Mouse (Mus musculus): ENCODE data around the gene Adamts17. TPM values are rescaled to one million over a fixed set of nuclear protein-coding genes. Genes with fewer than 3 reads are reported as not detected.

Adamts17 gene
- total RNA-seq, 2 experiments from 2014 or later: 5.2 to 9.6 TPM

DNA sequence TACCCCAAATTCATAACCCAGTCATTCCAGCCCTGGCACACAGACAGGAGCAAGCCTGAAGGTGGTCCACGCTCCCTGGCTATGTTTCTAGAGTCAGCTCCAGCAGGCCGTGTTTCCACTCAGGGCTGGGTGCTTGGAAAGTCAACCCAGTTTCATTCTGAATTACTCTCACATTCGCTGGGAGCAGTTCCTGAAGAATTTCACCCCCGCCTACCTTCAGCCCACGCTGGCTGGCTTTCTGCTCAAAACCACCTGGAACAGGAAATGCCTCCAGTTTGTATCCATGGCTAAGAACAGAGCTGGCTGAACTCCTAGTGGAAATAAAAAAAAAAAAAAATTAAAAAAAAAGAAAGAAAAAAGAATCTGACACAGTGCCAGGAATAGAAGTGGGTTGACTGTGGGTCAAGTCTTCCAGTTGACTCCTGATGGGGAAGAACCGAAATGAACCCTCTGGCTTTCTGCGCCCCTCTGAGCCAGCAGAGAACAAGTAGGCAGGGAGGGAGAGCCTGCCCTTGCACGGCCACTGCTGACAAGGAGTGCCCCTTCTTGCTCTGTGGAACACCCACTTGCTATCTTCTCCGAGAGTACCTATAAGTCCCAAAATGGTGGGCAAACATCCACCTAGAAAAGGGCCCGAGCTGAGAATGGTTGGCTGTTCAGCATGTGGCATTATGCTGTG is 225.2 kb downstream of the Adamts17 start:
- DNase-seq (ENCODE audit: low spot score in 2 of 2): no peak

DNA sequence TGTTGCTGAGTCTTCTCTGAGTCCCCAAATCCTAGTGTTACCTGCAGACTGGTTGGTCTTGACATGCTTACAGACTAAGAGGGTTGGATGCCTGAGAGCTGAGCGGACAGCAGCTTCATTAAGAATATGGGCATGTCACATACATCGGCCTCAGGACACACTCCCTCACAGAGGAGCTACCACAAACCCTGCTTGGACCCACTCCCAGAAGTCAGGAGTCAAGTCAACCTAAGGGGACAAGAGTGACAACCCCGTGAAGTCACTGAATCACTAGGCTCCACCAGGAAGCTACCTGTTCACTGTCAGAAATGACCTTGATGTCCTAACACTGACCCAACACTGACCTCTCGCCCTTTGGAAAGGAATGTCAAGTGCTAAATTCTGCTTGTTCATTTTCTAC is 226.1 kb downstream of the Adamts17 start:
- DNase-seq (ENCODE audit: low spot score in 2 of 2): no peak

DNA sequence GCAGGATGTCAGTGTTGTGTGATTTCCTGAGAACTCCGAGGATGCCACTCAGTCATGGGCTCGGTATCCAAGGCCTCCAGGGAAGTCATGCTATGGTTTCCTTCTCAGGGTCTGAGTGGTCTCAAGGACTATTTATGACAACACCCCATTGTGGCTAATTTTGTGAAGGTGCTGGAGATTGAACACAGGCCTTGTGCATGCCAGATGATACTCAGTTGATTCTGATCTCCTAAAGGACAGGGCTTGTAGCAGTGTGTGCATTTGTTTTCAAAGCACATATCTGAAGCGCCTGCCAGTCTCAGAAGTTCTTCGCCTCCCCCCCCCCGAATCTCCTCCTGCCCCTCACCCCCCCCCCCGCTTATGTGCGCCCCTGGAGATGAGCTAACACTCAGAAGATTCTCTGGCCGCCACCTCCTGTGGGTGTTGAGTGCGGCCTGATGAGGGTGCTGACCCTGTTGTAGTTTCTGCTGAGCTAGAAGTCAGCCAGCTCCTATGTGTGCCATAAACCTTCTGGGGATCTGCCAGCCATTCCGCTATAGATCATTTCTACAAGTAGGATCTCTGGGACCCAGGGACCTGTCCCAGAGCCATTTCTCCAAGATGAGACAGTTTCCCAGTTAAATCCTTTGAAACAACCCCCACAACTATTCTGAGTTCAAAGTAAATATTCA is 232.6 kb downstream of the Adamts17 start:
- no peak for DNase-seq (ENCODE audit: low spot score in 2 of 2)

DNA sequence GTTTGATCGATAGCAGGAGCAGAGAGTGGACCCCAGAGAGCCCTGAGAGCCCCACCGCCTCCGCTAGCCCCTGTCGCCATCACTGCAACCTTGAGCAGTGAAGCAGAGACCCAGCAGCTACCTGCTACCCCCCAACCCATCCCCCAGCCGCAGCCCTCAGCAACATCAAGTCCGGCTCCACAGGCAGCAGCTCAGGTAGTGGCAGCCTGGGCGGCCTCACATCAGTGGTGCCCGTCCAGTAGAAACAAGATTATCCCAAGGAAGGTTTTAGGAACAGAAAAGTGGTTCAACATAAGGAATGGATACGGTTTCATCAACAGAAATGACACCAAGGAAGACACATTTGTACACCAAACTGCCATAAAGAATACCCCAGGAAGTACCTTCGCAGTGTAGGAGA is 243.2 kb downstream of the Adamts17 start:
- no peak for DNase-seq (ENCODE audit: low spot score in 2 of 2)

DNA sequence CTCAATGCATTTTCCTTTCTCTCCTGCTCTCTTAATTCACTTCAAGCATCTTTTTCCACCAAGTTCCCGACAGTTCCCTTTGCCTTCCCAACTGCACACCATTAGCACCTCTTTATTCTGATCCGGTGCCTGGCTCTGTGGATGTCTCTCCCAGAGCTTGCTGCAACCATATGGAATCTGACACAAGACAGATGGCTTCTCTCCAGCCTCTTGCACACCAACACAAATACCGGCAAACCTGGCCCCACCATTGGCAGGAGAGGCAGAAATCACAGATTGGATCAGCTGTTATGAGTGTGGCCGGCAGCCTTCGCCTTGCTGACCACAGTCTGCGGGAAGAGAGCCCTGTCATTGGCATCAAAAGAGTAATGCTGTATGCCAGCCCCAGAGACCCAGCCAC is 248.2 kb downstream of the Adamts17 start:
- DNase-seq (ENCODE audit: low spot score in 2 of 2): no peak

DNA sequence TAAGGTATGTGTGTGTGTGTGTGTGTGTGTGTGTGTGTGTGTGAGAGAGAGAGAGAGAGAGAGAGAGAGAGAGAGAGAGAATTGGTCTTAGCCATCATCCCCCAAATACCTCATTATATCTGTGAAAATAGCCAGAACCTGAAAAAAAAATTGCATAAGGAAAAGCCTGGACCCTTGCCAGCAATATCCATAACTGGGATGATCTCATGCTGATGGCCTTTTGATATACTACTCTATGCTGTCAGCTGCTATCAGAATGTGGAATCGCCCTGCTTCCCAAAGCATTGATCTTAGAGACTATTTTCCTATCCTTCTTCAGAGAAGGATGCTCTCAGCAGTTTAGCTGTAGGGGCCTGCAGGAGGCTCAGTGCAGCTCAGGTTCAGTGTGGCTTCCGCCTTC is 257.6 kb downstream of the Adamts17 start:
- DNase-seq (ENCODE audit: low spot score in 2 of 2): no peak

DNA sequence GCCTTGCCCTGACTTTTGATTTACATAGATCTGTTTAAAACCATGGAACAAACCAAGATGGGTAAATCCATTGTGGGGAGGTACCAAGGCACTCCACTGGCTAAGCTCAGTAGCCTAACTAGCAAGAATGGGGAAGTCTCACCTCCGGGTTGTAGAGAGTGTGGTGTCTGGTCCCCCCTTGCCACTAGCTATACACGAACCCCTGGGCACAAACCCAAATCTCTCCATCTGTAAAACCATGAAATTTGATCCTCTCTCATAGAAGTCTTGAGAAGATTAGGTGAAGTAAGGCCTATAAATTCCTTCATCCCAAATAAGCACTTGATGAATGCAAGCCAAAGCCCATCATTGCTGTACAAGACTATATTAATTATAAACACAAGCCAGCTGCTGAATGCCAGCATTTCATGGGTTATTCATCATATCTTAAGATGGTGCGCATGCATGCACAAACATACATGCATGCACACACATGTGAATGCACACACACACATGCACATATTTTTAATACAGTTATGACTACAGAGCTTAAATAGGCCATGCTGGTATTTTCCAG is 262.0 kb downstream of the Adamts17 start:
- DNase-seq (ENCODE audit: low spot score in 2 of 2): no peak

DNA sequence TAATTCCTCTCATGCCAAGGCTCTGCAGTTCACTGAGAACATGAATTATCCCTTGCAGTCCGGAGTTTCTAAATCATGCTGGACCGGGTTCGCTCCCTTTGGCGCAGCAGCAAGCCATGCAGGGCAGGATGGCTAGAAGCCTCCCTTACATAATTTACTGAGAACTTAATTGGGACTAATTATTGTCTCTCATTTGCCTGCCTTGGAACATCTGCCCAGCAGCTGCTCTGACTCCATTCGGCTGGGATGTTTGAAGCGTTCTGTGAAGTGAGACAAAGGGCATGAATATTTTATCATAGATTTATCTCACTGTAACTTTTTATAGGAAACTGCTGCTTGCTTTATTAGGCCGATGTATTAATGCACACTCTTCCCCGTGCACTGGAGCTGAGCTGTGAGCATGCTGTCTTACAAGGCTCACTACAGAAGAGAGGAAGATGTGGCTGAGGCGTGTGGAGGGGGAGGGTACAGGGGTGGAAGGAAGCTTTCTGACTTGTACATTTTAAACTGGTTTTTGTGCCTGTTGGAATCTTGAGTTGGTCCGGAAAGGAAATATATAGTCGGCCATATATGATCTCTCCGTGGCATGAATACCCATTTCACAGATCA is 271.1 kb downstream of the Adamts17 start:
- no peak for DNase-seq (ENCODE audit: low spot score in 2 of 2)

DNA sequence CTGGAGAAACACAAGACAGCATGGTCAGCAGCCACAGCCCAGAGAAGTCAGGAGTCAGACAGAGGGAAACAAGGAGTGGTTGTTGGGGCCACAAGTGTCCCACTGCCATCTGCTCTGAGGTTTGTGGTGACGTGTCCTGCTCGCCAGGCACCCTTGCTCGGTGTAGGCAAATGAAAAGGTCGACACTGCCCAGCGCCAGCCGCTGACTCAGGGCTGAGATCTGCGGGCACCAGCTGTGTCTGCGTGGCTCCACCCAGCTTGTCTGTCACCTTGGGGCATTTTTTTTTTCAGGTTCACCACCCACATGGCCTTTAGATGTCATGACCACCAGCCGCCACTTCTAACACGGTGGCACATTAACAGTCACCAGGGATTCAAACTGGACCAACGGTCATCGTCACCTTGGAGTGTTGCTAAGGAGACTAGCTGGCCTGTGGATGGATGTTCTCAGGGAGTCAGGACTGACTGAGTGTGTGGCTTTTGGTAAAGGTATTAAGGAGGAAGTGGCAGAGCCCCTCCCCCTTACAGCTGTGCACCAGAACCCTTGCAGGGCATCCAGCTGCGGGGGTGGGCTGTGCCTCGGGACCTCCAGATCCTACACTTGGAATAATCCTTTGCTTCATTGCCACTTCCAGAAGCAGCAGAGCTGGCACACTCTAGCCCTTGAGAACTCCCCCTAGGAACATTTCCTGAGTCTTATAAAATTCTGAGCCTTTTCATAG is 273.1 kb downstream of the Adamts17 start:
- no peak for DNase-seq (ENCODE audit: low spot score in 2 of 2)

DNA sequence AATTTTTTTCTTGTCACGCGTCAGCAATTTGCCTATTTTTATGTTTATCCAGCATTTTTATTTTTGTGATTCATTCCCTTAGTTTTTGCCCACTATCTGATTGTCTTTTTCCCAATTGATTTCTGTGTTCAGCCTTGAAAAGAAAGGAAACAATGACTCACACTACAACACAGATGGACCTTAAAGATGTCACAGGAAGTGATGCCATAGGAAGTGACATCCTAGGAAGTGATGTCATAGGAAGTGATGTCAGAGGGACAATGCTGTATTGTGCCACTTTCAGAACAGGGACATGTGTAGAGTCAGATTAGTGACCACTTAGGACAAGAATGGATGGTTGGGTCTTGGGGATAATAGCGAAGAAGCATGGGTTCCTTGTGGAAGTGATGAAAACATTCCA is 274.5 kb downstream of the Adamts17 start:
- no peak for DNase-seq (ENCODE audit: low spot score in 2 of 2)

DNA sequence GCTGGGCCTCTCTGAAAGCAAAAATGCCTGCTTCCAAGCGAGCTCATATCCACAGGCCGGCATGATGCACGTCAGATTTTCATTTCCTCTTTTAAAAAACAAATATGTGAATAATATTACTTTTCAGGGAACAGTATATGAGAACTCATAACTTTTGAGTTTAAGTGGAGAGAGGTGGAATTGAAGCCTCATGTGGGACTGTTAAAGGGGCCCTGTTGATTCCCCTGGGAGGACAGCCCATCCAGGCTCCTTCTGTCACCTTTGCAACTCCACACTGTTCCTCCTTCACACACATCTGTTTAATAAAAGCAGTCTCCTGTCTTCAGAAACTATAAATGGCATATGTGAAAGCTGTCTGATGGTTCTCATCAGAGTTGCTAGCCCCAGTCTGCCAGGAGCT is 275.5 kb downstream of the Adamts17 start:
- no peak for DNase-seq (ENCODE audit: low spot score in 2 of 2)

DNA sequence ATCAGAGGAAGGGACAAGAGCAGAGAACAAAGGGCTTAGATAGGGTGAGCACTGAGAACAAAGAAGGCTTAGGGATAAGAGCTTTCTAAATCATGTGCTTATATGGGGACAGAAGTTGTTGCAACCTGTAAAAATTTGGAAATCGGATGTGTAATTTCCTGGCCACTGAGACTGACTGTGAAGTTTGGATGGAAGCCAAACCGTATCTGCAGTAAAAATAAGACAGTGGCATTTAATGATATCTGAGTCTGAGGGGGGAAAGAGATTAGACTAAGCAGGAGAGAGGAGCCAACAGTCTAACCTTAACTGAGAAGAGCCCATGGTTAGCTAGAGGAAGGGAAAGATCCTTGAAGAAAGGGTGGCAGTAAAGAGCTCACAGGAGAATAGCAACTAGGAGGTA is 295.6 kb downstream of the Adamts17 start:
- DNase-seq (ENCODE audit: low spot score in 2 of 2): no peak

DNA sequence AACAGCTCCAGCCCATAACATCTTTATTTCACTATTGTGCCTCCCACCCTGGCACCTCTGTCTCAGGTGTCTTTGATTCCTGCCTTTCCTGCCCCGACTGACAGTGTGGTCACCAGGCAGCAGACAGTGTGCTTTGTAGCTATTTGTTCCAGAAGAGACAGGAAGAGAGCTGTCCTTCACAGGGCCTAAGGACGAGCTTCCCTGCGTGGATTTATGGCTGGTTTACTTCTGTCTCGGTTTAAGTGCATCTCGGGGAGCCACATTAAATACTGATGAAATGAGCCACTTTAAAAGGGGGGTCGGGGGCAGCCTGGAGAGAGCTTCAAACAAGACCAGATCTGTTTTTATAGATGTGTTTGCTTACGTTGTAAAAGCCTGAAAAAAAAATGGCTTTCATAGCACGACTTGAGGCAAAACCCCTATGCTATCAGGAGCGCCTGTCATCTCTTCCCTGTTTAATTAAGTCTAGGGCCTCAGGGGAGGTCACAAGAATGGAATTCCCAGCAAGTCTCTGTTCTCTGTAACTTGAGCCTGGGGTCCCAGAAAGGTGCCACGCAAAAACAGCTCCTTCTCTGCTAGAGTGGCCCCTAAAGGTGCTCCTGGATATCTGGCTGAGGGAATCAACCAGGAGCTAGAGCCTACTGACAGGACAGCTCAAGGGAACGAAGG is 302.9 kb downstream of the Adamts17 start:
- no peak for DNase-seq (ENCODE audit: low spot score in 2 of 2)

DNA sequence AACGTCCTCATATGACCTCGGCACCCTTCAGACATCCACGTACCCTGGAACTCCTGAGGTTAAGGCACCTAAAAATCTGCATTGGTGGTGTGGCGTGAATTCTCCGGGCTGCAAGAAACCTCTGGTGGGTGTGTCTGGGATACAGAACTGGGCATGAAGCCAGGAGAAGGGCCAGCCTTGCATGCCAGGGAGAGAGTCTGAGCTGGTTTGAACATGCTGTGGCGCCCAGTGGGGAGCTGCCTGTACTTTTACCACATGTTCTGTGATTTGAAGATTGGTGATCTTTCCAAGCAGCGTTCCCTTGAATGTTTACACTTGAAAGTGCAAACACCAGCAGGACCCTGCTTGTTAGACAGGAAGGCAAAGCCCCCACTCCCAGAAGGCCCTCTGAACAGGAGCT is 306.2 kb downstream of the Adamts17 start:
- no peak for DNase-seq (ENCODE audit: low spot score in 2 of 2)

DNA sequence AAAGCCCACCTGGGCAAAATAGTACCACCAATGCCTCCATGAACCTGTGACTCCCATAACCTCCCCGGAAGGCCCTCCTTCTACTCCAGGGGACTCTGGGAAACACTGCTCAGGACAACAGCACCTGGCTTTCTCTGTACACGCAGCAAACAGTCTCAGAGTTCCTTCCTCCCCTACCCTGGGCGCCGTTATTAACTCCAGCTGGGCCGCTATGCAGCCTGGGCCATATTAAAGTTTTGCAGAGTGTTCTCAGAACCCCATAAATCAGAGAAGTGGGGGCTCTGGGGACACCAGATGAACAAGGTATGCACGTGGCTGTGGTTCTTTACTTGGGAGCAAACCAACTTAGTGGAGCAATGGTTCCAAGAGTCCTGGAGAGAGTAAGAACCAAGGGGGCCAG is 306.6 kb downstream of the Adamts17 start:
- no peak for DNase-seq (ENCODE audit: low spot score in 2 of 2)

DNA sequence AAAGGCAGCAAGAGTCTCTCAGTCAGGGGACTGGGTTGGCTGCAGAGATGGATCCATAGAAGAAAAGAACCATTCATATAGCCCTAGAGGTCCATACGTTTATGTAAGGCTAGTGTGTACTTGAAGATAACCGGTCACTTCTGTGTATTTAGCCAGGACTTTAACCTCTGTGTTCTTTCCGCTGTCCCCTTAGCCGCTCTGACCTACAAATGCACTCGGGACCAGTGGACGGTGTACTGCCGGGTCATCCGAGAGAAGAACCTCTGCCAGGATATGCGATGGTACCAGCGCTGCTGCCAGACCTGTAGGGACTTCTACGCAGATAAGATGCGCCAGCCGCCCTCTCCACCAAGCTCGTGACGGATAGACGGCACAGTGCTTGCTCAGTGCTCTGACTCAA is 310.2 kb downstream of the Adamts17 start:
- no peak for DNase-seq (ENCODE audit: low spot score in 2 of 2)

DNA sequence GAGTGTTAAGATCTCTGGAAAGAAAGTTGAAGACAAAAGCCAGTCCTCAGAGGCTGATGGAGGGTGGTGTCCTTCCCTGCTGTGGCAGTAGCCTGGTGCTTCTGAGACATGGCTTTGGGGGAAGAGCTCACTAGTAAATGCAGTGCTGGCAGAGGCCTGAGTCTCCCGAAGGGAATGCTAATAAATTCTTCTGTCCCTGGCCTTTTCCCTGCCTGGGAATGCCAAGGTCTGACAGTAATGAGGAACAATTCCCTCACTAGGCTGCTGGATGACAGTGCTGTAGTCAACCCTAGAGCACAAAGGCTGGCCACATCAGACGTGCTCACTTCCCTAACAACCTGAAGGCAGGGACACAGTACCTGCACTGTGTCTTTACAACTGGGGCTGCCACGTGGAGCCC is 313.1 kb downstream of the Adamts17 start:
- DNase-seq (ENCODE audit: low spot score in 2 of 2): peak in 1 of 2 experiments; percentile 8

DNA sequence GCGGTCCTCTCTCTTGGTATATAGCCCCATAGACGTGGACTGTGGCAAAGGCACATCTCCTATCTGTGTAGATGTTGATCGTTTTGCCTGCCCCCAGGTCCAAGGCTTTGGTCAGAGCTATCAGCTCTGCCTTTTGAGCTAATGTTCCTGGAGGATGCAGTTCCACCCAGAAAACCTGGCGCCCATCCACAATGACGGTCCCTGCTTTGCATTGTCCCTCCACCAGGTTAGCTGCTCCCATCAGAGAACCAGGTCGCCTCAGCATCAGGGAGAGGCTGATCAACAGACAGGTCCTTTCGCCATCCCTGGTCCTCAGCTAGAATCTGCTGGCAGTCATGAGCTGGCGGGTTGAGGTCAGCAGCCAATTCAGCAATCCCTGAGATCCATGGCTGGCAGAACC is 322.6 kb downstream of the Adamts17 start:
- DNase-seq (ENCODE audit: low spot score in 2 of 2): no peak

DNA sequence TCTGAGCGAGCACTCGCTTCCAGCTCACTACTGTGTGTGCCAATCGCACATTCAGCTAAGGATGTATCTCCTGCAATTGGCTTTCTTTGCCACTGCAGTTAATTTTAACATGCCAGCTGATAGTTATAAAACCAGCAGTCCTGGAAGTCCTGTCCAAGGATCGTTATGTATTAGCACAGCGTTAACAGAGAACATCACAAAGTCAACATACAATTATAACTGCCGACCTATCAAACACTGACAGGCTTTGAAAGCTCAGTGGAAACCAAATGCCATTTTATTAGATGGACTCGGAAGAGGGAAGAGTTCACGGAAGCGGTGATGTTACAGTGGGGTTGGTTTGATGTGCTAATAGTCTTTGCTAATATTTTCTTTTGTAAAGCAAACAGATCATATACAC is 328.8 kb downstream of the Adamts17 start:
- no peak for DNase-seq (ENCODE audit: low spot score in 2 of 2)

DNA sequence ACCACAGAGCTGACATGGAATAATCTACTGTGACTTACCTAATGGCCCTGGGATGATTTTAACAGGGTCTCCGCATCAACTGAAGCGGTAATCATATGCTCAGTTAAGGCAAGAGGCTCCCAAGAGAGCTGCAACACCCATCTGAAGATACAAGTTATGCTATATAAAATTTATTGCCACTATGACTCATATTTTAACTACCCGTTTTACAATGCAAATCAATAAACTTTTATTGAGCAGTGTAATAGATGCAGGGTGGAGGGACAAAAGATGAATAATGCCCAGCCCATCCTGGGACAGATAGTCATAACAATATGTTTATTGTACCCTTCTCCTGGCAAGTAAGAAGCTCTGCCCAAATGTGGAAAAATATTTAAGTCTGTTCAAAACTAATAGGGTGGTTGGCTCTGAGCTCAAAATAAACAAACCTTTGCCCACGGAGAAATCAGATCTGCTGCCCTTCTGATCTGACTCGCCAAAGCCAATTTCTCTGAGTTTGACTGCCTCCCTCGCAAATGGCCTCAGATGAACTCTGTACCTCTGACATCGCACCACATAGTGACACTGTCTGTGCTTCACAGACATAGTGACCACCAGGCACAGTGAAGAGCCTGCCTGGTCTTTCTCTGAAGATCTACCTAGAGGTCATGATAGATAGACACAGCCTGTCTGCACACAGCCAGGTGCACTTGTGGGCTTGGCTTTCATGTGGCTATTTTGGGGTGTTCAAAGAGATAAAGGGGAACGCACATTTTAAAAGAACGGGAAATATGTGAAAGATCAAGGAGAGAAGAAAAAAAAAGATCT is 329.4 kb downstream of the Adamts17 start:
- DNase-seq (ENCODE audit: low spot score in 2 of 2): no peak

Measured in adrenal gland, postnatal 4 days (tissue).